Mouse (Mus musculus) ES-E14 (cell line): ENCODE results near the gene Mpnd.

ENCODE experiments used
- CHD2 ChIP-seq: IDR thresholded peaks from 2 replicates; pipeline ENCODE4 v1.6.1; 2014; ENCODE audit warnings: mild to moderate bottlenecking, low read depth, low read length, inconsistent platforms
- HCFC1 ChIP-seq: IDR thresholded peaks from 2 replicates; pipeline ENCODE4 v1.6.1; 2012; ENCODE audit warnings: low read length, inconsistent platforms, borderline replicate concordance; ENCODE audit not compliant: insufficient read depth
- MAFK ChIP-seq: IDR thresholded peaks from 2 replicates; pipeline ENCODE4 v1.6.1; 2014; ENCODE audit warnings: mild to moderate bottlenecking, low read depth, low read length, inconsistent platforms; ENCODE audit not compliant: insufficient read depth
- ZC3H11A ChIP-seq: IDR thresholded peaks from 2 replicates; pipeline ENCODE4 v1.6.1; 2012; ENCODE audit warnings: low read depth, mild to moderate bottlenecking, inconsistent platforms, low read length, borderline replicate concordance
- ZNF384 ChIP-seq: IDR thresholded peaks from 2 replicates; pipeline ENCODE4 v1.6.1; 2012; ENCODE audit warnings: low read depth, low read length, inconsistent platforms

DNA sequence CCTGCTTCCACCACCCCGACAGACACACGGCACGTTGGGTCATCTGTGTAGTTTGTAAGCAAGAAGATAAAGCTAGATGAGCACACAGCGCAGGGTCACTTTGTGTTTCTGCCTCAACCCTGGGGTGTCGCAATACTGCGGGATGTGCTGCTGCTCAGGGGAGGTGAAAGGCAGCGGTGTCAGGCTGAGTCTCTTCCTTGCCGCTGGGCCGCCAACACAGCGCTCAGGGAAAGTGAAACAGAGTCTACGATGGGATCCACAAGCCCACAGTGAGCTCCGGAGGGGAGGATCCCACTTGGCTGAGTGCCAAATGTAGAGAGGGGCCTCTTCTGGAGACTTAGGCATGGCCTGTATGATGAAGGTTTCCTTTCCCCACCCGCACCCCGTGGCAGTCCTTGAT, 42.3 kb upstream of the Mpnd start:
- TF ChIP-seq ZNF384 = no peak
- no peak for TF ChIP-seq HCFC1
- TF ChIP-seq ZC3H11A = no peak
- no peak for TF ChIP-seq CHD2
- no peak for TF ChIP-seq MAFK
